Mouse (Mus musculus) neutrophil, adult 59 days (primary cell): ENCODE results near the gene Pold3. TPM values are rescaled to one million over a fixed set of nuclear protein-coding genes. Genes with fewer than 3 reads are reported as not detected.

Experiments used
- total RNA-seq, 2 experiments: library from RNA; stranded (reverse); gene quantifications; 1 replicate in 1 of 2; 2 replicates in 1 of 2; pipeline ENCODE4 v1.2.4; 2023

Pold3 gene
- total RNA-seq, result 10 to 100 TPM; 44.5 to 52.0 TPM

DNA sequence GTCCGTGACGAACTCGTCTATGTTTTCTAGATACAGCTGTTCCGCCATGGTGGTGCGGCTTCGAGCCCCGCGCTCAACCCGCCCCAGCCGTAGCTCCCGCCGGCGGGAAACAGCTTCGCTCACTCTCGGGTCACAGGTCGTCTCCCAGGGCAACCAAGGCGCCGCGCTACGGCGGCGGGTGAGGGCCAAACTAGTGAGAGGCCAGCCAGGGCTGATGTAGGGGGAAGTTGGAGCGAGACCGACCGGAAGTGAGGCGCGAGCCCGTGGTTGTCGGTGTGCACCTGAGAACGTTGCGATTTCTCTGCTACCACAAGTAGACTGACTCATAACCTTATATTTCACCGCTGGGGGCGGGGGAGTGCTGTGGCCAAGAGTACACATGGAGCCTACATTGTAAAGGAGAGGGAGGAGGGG is at the start of gene Pold3:
Gene Pold3, minus strand, starts transcription at position 190 of the 414 bp plus-strand sequence.

DNA sequence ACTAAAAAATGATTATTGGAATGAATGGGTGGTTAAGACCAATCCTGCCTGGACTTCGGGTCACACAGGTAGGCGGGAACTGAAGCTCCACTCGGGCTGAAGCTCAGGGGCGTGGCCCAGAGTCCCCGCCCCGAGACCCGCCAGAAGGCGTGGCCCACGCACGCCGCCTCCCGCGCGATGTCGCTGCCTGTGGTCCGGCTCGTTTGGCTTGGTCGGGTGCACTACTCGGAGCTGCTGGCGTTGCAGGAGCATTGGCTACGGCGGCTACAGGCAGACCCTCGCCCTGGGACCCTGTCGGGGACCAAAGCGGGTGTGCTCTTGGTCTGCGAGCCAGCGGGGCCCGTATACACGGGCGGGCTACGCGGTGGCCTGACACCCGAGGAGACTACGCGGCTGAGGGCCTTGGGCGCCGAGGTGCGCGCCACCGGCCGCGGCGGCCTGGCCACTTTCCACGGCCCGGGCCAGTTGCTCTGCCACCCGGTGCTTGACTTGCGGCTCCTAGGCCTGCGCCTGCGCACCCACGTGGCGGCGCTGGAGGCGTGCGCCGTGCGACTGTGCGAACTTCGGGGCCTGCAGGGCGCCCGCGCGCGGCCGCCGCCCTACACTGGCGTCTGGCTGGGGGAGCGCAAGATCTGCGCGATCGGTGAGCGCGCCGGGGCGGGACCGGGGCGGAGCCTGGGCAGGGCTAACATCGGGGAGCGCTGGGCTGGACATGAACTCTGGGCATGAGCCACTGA is 37.9 kb upstream of the Pold3 start, which contains the start of gene Lipt2:
Gene Lipt2, plus strand, starts transcription at position 173 of the 737 bp plus-strand sequence.

Other genes with a start within 250 kb of the Pold3 start
- gene Rnf169, start 141.1 kb downstream of the Pold3 start, total RNA-seq, result 10 to 100 TPM; 28.5 to 33.5 TPM
- not detected for gene Chrdl2, start 115.4 kb downstream of the Pold3 start, total RNA-seq
- 1 to 10 TPM; 1.1 to 1.3 TPM for gene Lipt2, start 37.7 kb upstream of the Pold3 start, total RNA-seq
- gene Kcne3, start 54.9 kb upstream of the Pold3 start, total RNA-seq, result 10 to 100 TPM; 18.1 to 26.7 TPM
- 1 to 10 TPM; 8.5 to 8.7 TPM for gene Pgm2l1, start 105.8 kb upstream of the Pold3 start, total RNA-seq
- gene P4ha3, start 164.0 kb upstream of the Pold3 start, total RNA-seq, result not detected